Mouse (Mus musculus) embryo, embryonic 11 days (tissue): ENCODE measurements at regions not wholly inside any gene's neighbourhood (a gene's known extent, or its start where the extent isn't known, plus 50 kb on each side); places are given as distances from the start of the nearest gene placed in this dataset.

Experiments
- DNase-seq: peaks from one replicate; pipeline ENCODE4 v3.0.0-alpha.2; 2015

- DNase-seq, result no peak
These were observed 132.2 kb upstream of the Lef1 start for GRCm38 (mm10) chr3:130977921-130978700.

GRCm38 (mm10) chr3:130976206-130976605, 134.1 kb upstream of the Lef1 start:
- DNase-seq, result no peak

- DNase-seq, result no peak
These were observed 135.0 kb upstream of the Lef1 start for GRCm38 (mm10) chr3:130975291-130975690.

GRCm38 (mm10) chr3:130972126-130972525, 138.1 kb upstream of the Lef1 start:
- no peak for DNase-seq

GRCm38 (mm10) chr3:130965275-130965674, 145.0 kb upstream of the Lef1 start:
- DNase-seq, result no peak

- DNase-seq, result no peak
These were observed 146.2 kb upstream of the Lef1 start for GRCm38 (mm10) chr3:130964088-130964487.

- peak; percentile 68 for DNase-seq
These were observed 146.6 kb upstream of the Lef1 start for GRCm38 (mm10) chr3:130963625-130964024.

- DNase-seq, result peak; percentile 37
These were observed 147.4 kb upstream of the Lef1 start for GRCm38 (mm10) chr3:130962701-130963472.

GRCm38 (mm10) chr3:130962151-130962633, 148.1 kb upstream of the Lef1 start:
- DNase-seq, result peak; percentile 66

GRCm38 (mm10) chr3:130961704-130962103, 148.6 kb upstream of the Lef1 start:
- no peak for DNase-seq

- no peak for DNase-seq
These were observed 154.3 kb upstream of the Lef1 start for GRCm38 (mm10) chr3:130955958-130956357.

- no peak for DNase-seq
These were observed 158.9 kb upstream of the Lef1 start for GRCm38 (mm10) chr3:130951381-130951780.

GRCm38 (mm10) chr3:130950872-130951271, 159.4 kb upstream of the Lef1 start:
- DNase-seq, result no peak

- DNase-seq, result no peak
These were observed 162.4 kb upstream of the Lef1 start for GRCm38 (mm10) chr3:130947880-130948279.

- DNase-seq, result no peak
These were observed 163.0 kb upstream of the Lef1 start for GRCm38 (mm10) chr3:130947277-130947606.

GRCm38 (mm10) chr3:130946576-130947276, 163.5 kb upstream of the Lef1 start:
- no peak for DNase-seq

- DNase-seq, result peak; percentile 87
These were observed 164.3 kb upstream of the Lef1 start for GRCm38 (mm10) chr3:130945861-130946449.

- DNase-seq, result peak; percentile 26
These were observed 164.9 kb upstream of the Lef1 start for GRCm38 (mm10) chr3:130945396-130945795.

- no peak for DNase-seq
These were observed 166.0 kb upstream of the Lef1 start for GRCm38 (mm10) chr3:130944241-130944640.

- DNase-seq, result no peak
These were observed 167.2 kb upstream of the Lef1 start for GRCm38 (mm10) chr3:130942947-130943630.

GRCm38 (mm10) chr3:130940302-130940867, 169.9 kb upstream of the Lef1 start:
- no peak for DNase-seq

- no peak for DNase-seq
These were observed 173.3 kb upstream of the Lef1 start for GRCm38 (mm10) chr3:130936980-130937379.
